Mouse (Mus musculus): ENCODE measurements around the gene Nckipsd.

DNA sequence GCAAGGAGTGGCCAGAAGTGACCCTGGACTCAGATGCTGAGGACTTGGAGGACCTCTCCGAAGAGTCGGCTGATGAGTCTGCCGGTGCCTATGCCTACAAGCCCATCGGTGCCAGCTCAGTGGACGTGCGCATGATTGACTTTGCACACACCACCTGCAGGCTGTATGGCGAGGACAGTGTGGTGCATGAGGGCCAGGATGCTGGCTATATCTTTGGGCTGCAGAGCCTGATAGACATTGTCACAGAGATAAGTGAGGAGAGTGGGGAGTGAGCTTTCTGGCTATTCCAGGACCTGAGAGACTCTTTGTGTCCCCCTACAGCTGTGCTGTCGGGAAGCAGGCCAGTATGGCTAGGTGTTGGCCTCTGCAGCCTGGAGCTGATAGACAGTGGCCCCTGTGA, 2.4 kb upstream of the Nckipsd start:
- TF ChIP-seq POLR2A (IDR thresholded peaks at IDR 0.05; ENCODE audit: insufficient read depth, low read depth, low read length) (no peak), CTCF (IDR thresholded peaks at IDR 0.05) (no peak)

Data from heart, adult 2 months (tissue).